Mouse (Mus musculus) forebrain, embryonic 13.5 days (tissue): Measurements from ENCODE around the gene Crot. TPM values are rescaled to one million over a fixed set of nuclear protein-coding genes. Genes with fewer than 3 reads are reported as not detected.

Experiments used
- ATAC-seq: fragments of 200-750 bp; cut with Nextera tagmentation; 2 replicates; pipeline ENCODE4 v1.8.0; 2017
- H3K27ac ChIP-seq: fragments of 300-500 bp; sonication (generic); 2 replicates; pipeline ENCODE4 v1.5.1; 2015; ENCODE audit warnings: inconsistent platforms, mild to moderate bottlenecking, moderate library complexity
- H3K27me3 ChIP-seq: fragments of 300-500 bp; sonication (generic); 2 replicates; pipeline ENCODE4 v1.6.1; 2015; ENCODE audit warnings: mild to moderate bottlenecking, inconsistent platforms
- H3K36me3 ChIP-seq: fragments of 300-500 bp; sonication (generic); 2 replicates; pipeline ENCODE4 v1.6.1; 2015; ENCODE audit warnings: mild to moderate bottlenecking, inconsistent platforms; ENCODE audit not compliant: poor library complexity, severe bottlenecking
- H3K4me1 ChIP-seq: fragments of 300-500 bp; sonication (generic); 2 replicates; pipeline ENCODE4 v1.6.1; 2015; ENCODE audit warnings: inconsistent platforms
- H3K4me2 ChIP-seq: fragments of 300-500 bp; sonication (generic); 2 replicates; pipeline ENCODE4 v1.6.1; 2015; ENCODE audit warnings: inconsistent platforms, mild to moderate bottlenecking, moderate library complexity
- H3K4me3 ChIP-seq: fragments of 300-500 bp; sonication (generic); 2 replicates; pipeline ENCODE4 v1.5.1; 2015; ENCODE audit warnings: mild to moderate bottlenecking, inconsistent platforms
- H3K9ac ChIP-seq: fragments of 300-500 bp; sonication (generic); 2 replicates; pipeline ENCODE4 v1.6.1; 2015; ENCODE audit warnings: mild to moderate bottlenecking, inconsistent platforms
- H3K9me3 ChIP-seq: fragments of 300-500 bp; sonication (generic); replicated peaks from 2 replicates; pipeline ENCODE4 v1.6.1; 2016; ENCODE audit warnings: inconsistent platforms
- WGBS: fragments of 180-500 bp; shearing (Covaris S2); methylation state at CpG from one replicate; pipeline ENCODE4 v1.1.7; 2015; 5-methylcytosine and 5-hydroxymethylcytosine counted together
- polyA plus RNA-seq: library from polyadenylated mRNA; unstranded; fragments of >200 nt; fragmentation: Nextera tagmentation; extraction: Ambion mirVana; gene quantifications from 2 replicates; pipeline ENCODE4 v1.2.1, GENCODE M21; 2015

Crot gene
- 23.7 and 23.9 TPM in 2 replicates for polyA plus RNA-seq

- peak; percentile 99 for ATAC-seq
- H3K9me3 ChIP-seq, result no peaks in the 10 kb centered on the region
These were observed at the start of gene Crot for GRCm38 (mm10) chr5:8996686-8997512. Gene Crot (minus strand): TSS chr5:8997324.

GRCm38 (mm10) chr5:9045904-9046303 is 48.8 kb upstream of the Crot start:
- WGBS, result 80% methylated on average over 8 of the region's 8 CpGs
- Histone ChIP-seq H3K4me2 (no peak overlapping the region), H3K27ac (no peak overlapping the region), H3K36me3 (no peaks in the 10 kb centered on the region), H3K4me3 (no peak overlapping the region), H3K4me1 (peaks cover 27% of the 10 kb centered on the region), H3K27me3 (no peaks in the 10 kb centered on the region), H3K9ac (no peak overlapping the region), H3K9me3 (no peaks in the 10 kb centered on the region)
- no peak for ATAC-seq

More at GRCm38 (mm10) chr5:8996686-8997512, at the start of gene Crot:
- H3K4me3 ChIP-seq, result peak within 1 kb of the TSS; percentile 73
- peak within 1 kb of the TSS; percentile 79 for H3K4me2 ChIP-seq
- peaks cover 21% of the 10 kb centered on the region for H3K4me1 ChIP-seq
- peak within 1 kb of the TSS; percentile 89 for H3K27ac ChIP-seq
- H3K36me3 ChIP-seq, result peaks cover 3% of the 10 kb centered on the region; the same call in 1 of the 2 replicates
- peak within 1 kb of the TSS; percentile 81 for H3K9ac ChIP-seq
- H3K27me3 ChIP-seq, result no peaks in the 10 kb centered on the region
- whole genome bisulfite sequencing, result under 1% methylated on average over 51 of the region's 57 CpGs

- Histone ChIP-seq H3K27ac (no peak overlapping the region), H3K9me3 (no peaks in the 10 kb centered on the region), H3K27me3 (no peaks in the 10 kb centered on the region), H3K4me2 (no peak overlapping the region), H3K9ac (no peak overlapping the region), H3K4me3 (no peak overlapping the region), H3K36me3 (no peaks in the 10 kb centered on the region), H3K4me1 (peaks cover 27% of the 10 kb centered on the region)
- ATAC-seq, result peak; percentile 70
- 15% methylated on average over 2 of the region's 2 CpGs for whole genome bisulfite sequencing
These were observed 47.7 kb upstream of the Crot start for GRCm38 (mm10) chr5:9044821-9045220.

GRCm38 (mm10) chr5:9043582-9044267 is 46.6 kb upstream of the Crot start:
- ATAC-seq, result no peak; the same call in 1 of the 2 replicates
- H3K36me3 ChIP-seq, result no peaks in the 10 kb centered on the region
- no peaks in the 10 kb centered on the region for H3K9me3 ChIP-seq
- H3K4me2 ChIP-seq, result no peak overlapping the region
- 75% methylated on average over 8 of the region's 8 CpGs for WGBS
- H3K27ac ChIP-seq, result no peak overlapping the region
- no peaks in the 10 kb centered on the region for H3K27me3 ChIP-seq
- H3K4me3 ChIP-seq, result no peak overlapping the region
- peaks cover 27% of the 10 kb centered on the region for H3K4me1 ChIP-seq
- no peak overlapping the region for H3K9ac ChIP-seq

- Histone ChIP-seq H3K27ac (no peak overlapping the region), H3K36me3 (no peaks in the 10 kb centered on the region), H3K4me1 (peaks cover 27% of the 10 kb centered on the region), H3K9me3 (no peaks in the 10 kb centered on the region), H3K4me2 (no peak overlapping the region), H3K4me3 (no peak overlapping the region), H3K9ac (no peak overlapping the region), H3K27me3 (no peaks in the 10 kb centered on the region)
- peak; percentile 52; the same call in 1 of the 2 replicates for ATAC-seq
- 13% methylated on average over 10 of the region's 10 CpGs for WGBS
These were observed 45.7 kb upstream of the Crot start for GRCm38 (mm10) chr5:9042721-9043416.

GRCm38 (mm10) chr5:9040665-9041215 is 43.6 kb upstream of the Crot start:
- Histone ChIP-seq H3K9me3 (no peaks in the 10 kb centered on the region), H3K27ac (no peak overlapping the region), H3K36me3 (no peaks in the 10 kb centered on the region), H3K27me3 (no peaks in the 10 kb centered on the region), H3K4me1 (peaks cover 27% of the 10 kb centered on the region), H3K4me3 (no peak overlapping the region), H3K9ac (no peak overlapping the region), H3K4me2 (no peak overlapping the region)
- ATAC-seq, result no peak
- WGBS, result 85% methylated on average over 3 of the region's 3 CpGs

GRCm38 (mm10) chr5:9039978-9040377 is 42.9 kb upstream of the Crot start:
- H3K4me3 ChIP-seq, result no peak overlapping the region
- no peak overlapping the region for H3K4me2 ChIP-seq
- ATAC-seq, result no peak
- no peaks in the 10 kb centered on the region for H3K27me3 ChIP-seq
- H3K4me1 ChIP-seq, result peaks cover 25% of the 10 kb centered on the region
- no peaks in the 10 kb centered on the region for H3K36me3 ChIP-seq
- H3K9ac ChIP-seq, result no peak overlapping the region
- no peaks in the 10 kb centered on the region for H3K9me3 ChIP-seq
- 59% methylated on average over 7 of the region's 7 CpGs for WGBS
- no peak overlapping the region for H3K27ac ChIP-seq

- Histone ChIP-seq H3K36me3 (no peaks in the 10 kb centered on the region), H3K27me3 (no peaks in the 10 kb centered on the region), H3K9ac (no peak overlapping the region), H3K9me3 (no peaks in the 10 kb centered on the region), H3K4me1 (peaks cover under 1% of the 10 kb centered on the region; the same call in 1 of the 2 replicates), H3K27ac (no peak overlapping the region), H3K4me2 (no peak overlapping the region), H3K4me3 (no peak overlapping the region)
- WGBS, result 85% methylated on average over 4 of the region's 4 CpGs
- ATAC-seq, result no peak
These were observed 40.2 kb upstream of the Crot start for GRCm38 (mm10) chr5:9037292-9037691.

GRCm38 (mm10) chr5:9035457-9035856 is 38.3 kb upstream of the Crot start:
- no peak for ATAC-seq
- H3K4me1 ChIP-seq, result no peaks in the 10 kb centered on the region
- no peaks in the 10 kb centered on the region for H3K9me3 ChIP-seq
- 85% methylated on average over 4 of the region's 4 CpGs for WGBS
- no peak overlapping the region for H3K4me3 ChIP-seq
- H3K4me2 ChIP-seq, result no peak overlapping the region
- H3K36me3 ChIP-seq, result no peaks in the 10 kb centered on the region
- no peak overlapping the region for H3K9ac ChIP-seq
- H3K27ac ChIP-seq, result no peak overlapping the region
- no peaks in the 10 kb centered on the region for H3K27me3 ChIP-seq

GRCm38 (mm10) chr5:9034535-9034934 is 37.4 kb upstream of the Crot start:
- Histone ChIP-seq H3K27ac (no peak overlapping the region), H3K9ac (no peak overlapping the region), H3K27me3 (no peaks in the 10 kb centered on the region), H3K9me3 (no peaks in the 10 kb centered on the region), H3K4me3 (no peak overlapping the region), H3K36me3 (no peaks in the 10 kb centered on the region), H3K4me1 (no peaks in the 10 kb centered on the region), H3K4me2 (no peak overlapping the region)
- ATAC-seq, result no peak
- 95% methylated on average over 9 of the region's 9 CpGs for WGBS

GRCm38 (mm10) chr5:9033843-9034242 is 36.7 kb upstream of the Crot start:
- H3K4me2 ChIP-seq, result no peak overlapping the region
- H3K4me3 ChIP-seq, result no peak overlapping the region
- H3K36me3 ChIP-seq, result no peaks in the 10 kb centered on the region
- H3K4me1 ChIP-seq, result no peaks in the 10 kb centered on the region
- WGBS, result 90% methylated on average over 5 of the region's 5 CpGs
- no peak overlapping the region for H3K27ac ChIP-seq
- H3K9me3 ChIP-seq, result no peaks in the 10 kb centered on the region
- no peaks in the 10 kb centered on the region for H3K27me3 ChIP-seq
- no peak overlapping the region for H3K9ac ChIP-seq
- ATAC-seq, result no peak

- H3K4me1 ChIP-seq, result no peaks in the 10 kb centered on the region
- H3K9ac ChIP-seq, result no peak overlapping the region
- H3K4me2 ChIP-seq, result no peak overlapping the region
- 85% methylated on average over 1 of the region's 1 CpGs for WGBS
- no peak for ATAC-seq
- no peak overlapping the region for H3K27ac ChIP-seq
- no peaks in the 10 kb centered on the region for H3K27me3 ChIP-seq
- H3K9me3 ChIP-seq, result no peaks in the 10 kb centered on the region
- H3K4me3 ChIP-seq, result no peak overlapping the region
- H3K36me3 ChIP-seq, result no peaks in the 10 kb centered on the region
These were observed 35.5 kb upstream of the Crot start for GRCm38 (mm10) chr5:9032641-9033040.
